Mouse (Mus musculus) C2C12 (cell line): ENCODE results near the gene Dgat2l6. TPM values are rescaled to one million over a fixed set of nuclear protein-coding genes. Genes with fewer than 3 reads are reported as not detected.

ENCODE experiments used
- H3K27me3 ChIP-seq: one replicate; pipeline ENCODE4 v1.6.1; 2011; ENCODE audit not compliant: control insufficient read depth, insufficient read depth, insufficient read length
- H3K36me3 ChIP-seq: one replicate; pipeline ENCODE4 v1.6.1; 2011; ENCODE audit not compliant: control insufficient read depth, insufficient read depth
- H3K4me3 ChIP-seq: one replicate; pipeline ENCODE4 v1.5.1; 2011; ENCODE audit warnings: mild to moderate bottlenecking, control low read depth; ENCODE audit not compliant: poor library complexity, insufficient read depth, severe bottlenecking
- H3K79me2 ChIP-seq: one replicate; pipeline ENCODE4 v1.6.1; 2011; ENCODE audit not compliant: control insufficient read depth, insufficient read depth
- H3K79me3 ChIP-seq: one replicate; pipeline ENCODE4 v1.6.1; 2011; ENCODE audit warnings: low read depth, control low read depth
- H3ac ChIP-seq: one replicate; pipeline ENCODE3; 2011; ENCODE audit warnings: low read depth; ENCODE audit not compliant: control insufficient read depth, insufficient read length
- CEBPB ChIP-seq: IDR thresholded peaks from one replicate; pipeline ENCODE4 v1.6.1; 2011; ENCODE audit warnings: low read depth, mild to moderate bottlenecking, control low read depth, moderate library complexity
- CTCF ChIP-seq: IDR thresholded peaks from one replicate; pipeline ENCODE4 v1.5.1; 2011; ENCODE audit not compliant: control insufficient read depth, insufficient read depth, insufficient read length
- FOSL1 ChIP-seq: IDR thresholded peaks from one replicate; pipeline ENCODE4 v1.8.0; 2011; ENCODE audit warnings: mild to moderate bottlenecking, low read length; ENCODE audit not compliant: poor library complexity, insufficient read depth, severe bottlenecking
- MAX ChIP-seq: IDR thresholded peaks from one replicate; pipeline ENCODE4 v1.6.1; 2011; ENCODE audit warnings: mild to moderate bottlenecking, control low read depth
- MYOD1 ChIP-seq: IDR thresholded peaks from one replicate; pipeline ENCODE4 v1.6.1; 2011; ENCODE audit warnings: low read depth; ENCODE audit not compliant: control insufficient read depth, insufficient read length
- MYOG ChIP-seq: IDR thresholded peaks from one replicate; pipeline ENCODE4 v1.6.1; 2011; ENCODE audit not compliant: control insufficient read depth, insufficient read length; ENCODE audit errors: extremely low read depth
- USF1 ChIP-seq: IDR thresholded peaks from one replicate; pipeline ENCODE4 v1.6.1; 2011; ENCODE audit warnings: low read depth, mild to moderate bottlenecking, control low read depth, moderate library complexity
- polyA plus RNA-seq: library from polyadenylated mRNA; unstranded; fragments of >200 nt; fragmentation: generic; extraction: Trizol; gene quantifications from one replicate; pipeline ENCODE4 v1.2.1, GENCODE M21; 2012; ENCODE audit warnings: missing spikeins

The Dgat2l6 gene
- polyA plus RNA-seq, 1 experiment, result not detected

- Histone ChIP-seq H3ac (no peak overlapping the region), H3K79me3 (no peaks in the 10 kb centered on the region), H3K79me2 (no peaks in the 10 kb centered on the region), H3K4me3 (no peak overlapping the region), H3K36me3 (no peaks in the 10 kb centered on the region), H3K27me3 (no peaks in the 10 kb centered on the region)
- TF ChIP-seq MYOD1 (no peak), CTCF (no peak), CEBPB (no peak), MYOG (no peak), MAX (no peak), FOSL1 (no peak), USF1 (no peak)
Observed at GRCm38 (mm10) chrX:100556026-100556425, 31.4 kb downstream of the Dgat2l6 start.

DNA sequence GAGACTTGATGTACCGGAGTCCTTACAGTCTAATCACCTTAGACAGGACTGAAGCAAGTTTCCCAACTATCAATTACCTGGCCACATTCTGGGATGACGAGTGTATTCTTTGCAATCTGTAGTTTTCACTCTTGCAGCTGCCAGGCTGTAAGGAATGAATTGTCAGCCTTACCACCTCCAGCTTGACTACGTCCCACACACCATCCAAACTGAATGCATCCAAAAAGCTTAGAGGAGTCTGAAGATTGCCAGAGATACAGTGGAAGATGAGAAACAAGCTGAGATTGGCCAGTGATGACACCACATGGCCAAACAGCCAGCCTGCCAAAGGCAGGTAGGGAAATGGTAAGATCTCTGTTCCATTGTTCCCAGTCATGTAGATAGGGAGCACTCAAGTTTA is 41.1 kb downstream of the Dgat2l6 start:
- H3K79me2 ChIP-seq, result no peaks in the 10 kb centered on the region
- H3K4me3 ChIP-seq, result no peak overlapping the region
- no peak overlapping the region for H3ac ChIP-seq
- no peaks in the 10 kb centered on the region for H3K36me3 ChIP-seq
- H3K79me3 ChIP-seq, result no peaks in the 10 kb centered on the region
- TF ChIP-seq USF1 (no peak), MAX (no peak), MYOG (no peak), CTCF (no peak), CEBPB (no peak), FOSL1 (no peak), MYOD1 (no peak)
- H3K27me3 ChIP-seq, result no peaks in the 10 kb centered on the region

DNA sequence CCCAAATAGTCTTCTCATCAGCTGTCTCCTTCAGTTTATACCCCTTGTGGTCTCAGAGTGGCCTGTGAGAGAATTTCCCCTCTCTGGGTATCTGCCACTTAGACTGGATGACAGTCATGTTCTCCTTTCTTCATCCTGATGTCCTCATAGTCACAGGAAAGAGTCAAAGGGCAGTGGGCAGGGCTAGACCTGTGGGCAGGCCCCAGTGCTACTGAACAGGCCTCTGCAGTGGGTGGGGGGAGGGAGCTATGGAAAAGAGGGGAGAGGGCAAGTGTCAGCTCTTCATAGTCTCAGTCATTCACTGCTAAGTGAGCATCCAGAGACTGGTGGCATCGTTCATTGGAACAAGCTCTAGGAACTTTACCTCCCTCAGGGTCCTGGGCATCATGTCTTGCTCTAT is 47.3 kb downstream of the Dgat2l6 start, which contains the start of gene Awat1:
Awat1 (plus strand) TSS at position 301 of the 400 bp plus-strand sequence.
- H3K36me3 ChIP-seq, result no peaks in the 10 kb centered on the region
- no peak within 1 kb of the TSS for H3K4me3 ChIP-seq
- H3K79me3 ChIP-seq, result no peaks in the 10 kb centered on the region
- H3ac ChIP-seq, result no peak within 1 kb of the TSS
- H3K27me3 ChIP-seq, result no peaks in the 10 kb centered on the region
- TF ChIP-seq CTCF, result no peak
- no peaks in the 10 kb centered on the region for H3K79me2 ChIP-seq

DNA sequence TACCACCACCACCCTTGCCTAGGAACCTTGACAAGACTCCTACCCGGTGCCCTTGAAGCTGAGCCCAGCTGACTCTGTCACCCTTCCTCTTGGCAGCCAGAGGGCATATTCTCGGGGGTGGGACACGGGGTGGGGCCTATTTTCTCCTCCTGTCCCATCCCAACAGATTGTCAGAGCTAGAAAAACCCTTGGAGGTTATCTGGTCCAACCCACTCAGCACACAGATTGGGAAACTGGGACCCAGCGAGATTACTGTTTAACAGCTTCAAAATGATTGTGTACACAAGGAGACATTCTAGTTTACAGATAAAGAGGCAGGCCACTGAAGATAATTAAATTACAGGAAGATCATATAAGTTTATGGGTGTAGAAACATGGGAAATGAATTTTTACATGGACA is 70.2 kb downstream of the Dgat2l6 start, which contains the start of gene P2ry4:
P2ry4 (minus strand) TSS at position 79 of the 400 bp plus-strand sequence.
- no peak within 1 kb of the TSS for H3K4me3 ChIP-seq
- H3K36me3 ChIP-seq, result no peaks in the 10 kb centered on the region
- H3K79me3 ChIP-seq, result no peaks in the 10 kb centered on the region
- no peak for TF ChIP-seq USF1
- TF ChIP-seq FOSL1, result no peak
- TF ChIP-seq MYOG, result no peak
- H3K27me3 ChIP-seq, result peaks cover 5% of the 10 kb centered on the region
- H3K79me2 ChIP-seq, result no peaks in the 10 kb centered on the region
- H3ac ChIP-seq, result no peak within 1 kb of the TSS

Other genes starting within 250 kb of the Dgat2l6 start
- gene Otud6a, start 95.8 kb upstream of the Dgat2l6 start, polyA plus RNA-seq, result not detected
- gene Awat2, start 82.1 kb upstream of the Dgat2l6 start, polyA plus RNA-seq, result 0.19 TPM
- gene Igbp1, start 30.5 kb upstream of the Dgat2l6 start, polyA plus RNA-seq, result 34.2 TPM
- not detected for gene Awat1, start 47.4 kb downstream of the Dgat2l6 start, polyA plus RNA-seq
- not detected for gene P2ry4, start 70.0 kb downstream of the Dgat2l6 start, polyA plus RNA-seq
- gene Arr3, start 80.7 kb downstream of the Dgat2l6 start, polyA plus RNA-seq, result not detected
- 14.2 TPM for gene Kif4, start 100.9 kb downstream of the Dgat2l6 start, polyA plus RNA-seq
- 78.1 TPM for gene Pdzd11, start 101.7 kb downstream of the Dgat2l6 start, polyA plus RNA-seq
- gene Gdpd2, start 205.0 kb downstream of the Dgat2l6 start, polyA plus RNA-seq, result 0.05 TPM
- 6.0 TPM for gene Dlg3, start 242.9 kb downstream of the Dgat2l6 start, polyA plus RNA-seq